Mouse (Mus musculus): ENCODE measurements around the gene AL732309.1. TPM values are rescaled to one million over a fixed set of nuclear protein-coding genes. Genes with fewer than 3 reads are reported as not detected.

AL732309.1 gene
- total RNA-seq, 2 experiments from 2014 or later: 1.9 to 3.2 TPM

GRCm38 (mm10) chr2:25224766-25225752 is 21.6 kb downstream of the AL732309.1 start:
- intact Hi-C loops (cut with DNase I): loop anchor here (2.0 to 5.0 kb wide), 2 partner anchors 33 to 38 kb away; partner anchors contain the start of gene Tprn

GRCm38 (mm10) chr2:25224492-25224765 is 22.2 kb downstream of the AL732309.1 start, which contains the start of gene Tubb4b:
Tubb4b (minus strand) TSS chr2:25224702.
- intact Hi-C loops (cut with DNase I): loop anchor here (2.0 kb wide), 1 partner anchor 38 kb away; the partner anchor contains the start of gene Tprn

More at GRCm38 (mm10) chr2:25224766-25225752, 21.6 kb downstream of the AL732309.1 start:
- peak; percentile 99 for DNase-seq (ENCODE audit: low spot score in 2 of 2)

GRCm38 (mm10) chr2:25223681-25224491 is 22.8 kb downstream of the AL732309.1 start:
- intact Hi-C loops (cut with DNase I): loop anchor here (2.0 kb wide), 1 partner anchor 39 kb away; the partner anchor contains the start of gene Tprn
- DNase-seq (ENCODE audit: low spot score in 2 of 2): peak; percentile 77 to 83

More at GRCm38 (mm10) chr2:25224492-25224765, 22.2 kb downstream of the AL732309.1 start, which contains the start of gene Tubb4b:
- no peak for DNase-seq (ENCODE audit: low spot score in 2 of 2)

- DNase-seq (ENCODE audit: low spot score in 2 of 2): no peak
- intact Hi-C loops (cut with DNase I): no loop called here
Measured at GRCm38 (mm10) chr2:25221331-25221772, 25.3 kb downstream of the AL732309.1 start.

- intact Hi-C loops (cut with DNase I): no loop called here
Measured at GRCm38 (mm10) chr2:25218445-25218844, 28.2 kb downstream of the AL732309.1 start, which contains the start of gene Fam166a. Fam166a (plus strand) TSS chr2:25218745.

GRCm38 (mm10) chr2:25217666-25218065 is 29.0 kb downstream of the AL732309.1 start:
- no peak for DNase-seq (ENCODE audit: low spot score in 2 of 2)
- intact Hi-C loops (cut with DNase I): no loop called here

More at GRCm38 (mm10) chr2:25218445-25218844, 28.2 kb downstream of the AL732309.1 start, which contains the start of gene Fam166a:
- DNase-seq (ENCODE audit: low spot score in 2 of 2): no peak

- intact Hi-C loops (cut with DNase I): no loop called here
- DNase-seq (ENCODE audit: low spot score in 2 of 2): no peak
Measured at GRCm38 (mm10) chr2:25214444-25214843, 32.2 kb downstream of the AL732309.1 start, which contains the start of gene Stpg3. Stpg3 (minus strand) TSS chr2:25214637.

- intact Hi-C loops (cut with DNase I): no loop called here
- no peak for DNase-seq (ENCODE audit: low spot score in 2 of 2)
Measured at GRCm38 (mm10) chr2:25213266-25213865, 33.3 kb downstream of the AL732309.1 start.

GRCm38 (mm10) chr2:25211121-25211670 is 35.5 kb downstream of the AL732309.1 start, which contains the start of gene Nelfb:
Nelfb (minus strand) TSS chr2:25211489.
- intact Hi-C loops (cut with DNase I): no loop called here
- DNase-seq (ENCODE audit: low spot score in 2 of 2): peak; percentile 85 to 87

GRCm38 (mm10) chr2:25210686-25211085 is 36.0 kb downstream of the AL732309.1 start:
- DNase-seq (ENCODE audit: low spot score in 2 of 2): no peak
- intact Hi-C loops (cut with DNase I): no loop called here

- intact Hi-C loops (cut with DNase I): no loop called here
- DNase-seq (ENCODE audit: low spot score in 2 of 2): no peak
Measured at GRCm38 (mm10) chr2:25207593-25207992, 39.1 kb downstream of the AL732309.1 start.

- intact Hi-C loops (cut with DNase I): no loop called here
- no peak for DNase-seq (ENCODE audit: low spot score in 2 of 2)
Measured at GRCm38 (mm10) chr2:25203631-25204214, 42.9 kb downstream of the AL732309.1 start.

GRCm38 (mm10) chr2:25200631-25201030 is 46.0 kb downstream of the AL732309.1 start:
- intact Hi-C loops (cut with DNase I): no loop called here
- DNase-seq (ENCODE audit: low spot score in 2 of 2): no peak

- intact Hi-C loops (cut with DNase I): no loop called here
Measured at GRCm38 (mm10) chr2:25197946-25198345, 48.7 kb downstream of the AL732309.1 start.

GRCm38 (mm10) chr2:25197191-25197590 is 49.5 kb downstream of the AL732309.1 start:
- intact Hi-C loops (cut with DNase I): no loop called here
- DNase-seq (ENCODE audit: low spot score in 2 of 2): no peak

More at GRCm38 (mm10) chr2:25197946-25198345, 48.7 kb downstream of the AL732309.1 start:
- DNase-seq (ENCODE audit: low spot score in 2 of 2): no peak

- intact Hi-C loops (cut with DNase I): no loop called here
- DNase-seq (ENCODE audit: low spot score in 2 of 2): no peak
Measured at GRCm38 (mm10) chr2:25196172-25196954, 50.3 kb downstream of the AL732309.1 start, which contains the start of gene Tor4a. Tor4a (minus strand) TSS chr2:25196886.
